In the genomic region with DNA sequence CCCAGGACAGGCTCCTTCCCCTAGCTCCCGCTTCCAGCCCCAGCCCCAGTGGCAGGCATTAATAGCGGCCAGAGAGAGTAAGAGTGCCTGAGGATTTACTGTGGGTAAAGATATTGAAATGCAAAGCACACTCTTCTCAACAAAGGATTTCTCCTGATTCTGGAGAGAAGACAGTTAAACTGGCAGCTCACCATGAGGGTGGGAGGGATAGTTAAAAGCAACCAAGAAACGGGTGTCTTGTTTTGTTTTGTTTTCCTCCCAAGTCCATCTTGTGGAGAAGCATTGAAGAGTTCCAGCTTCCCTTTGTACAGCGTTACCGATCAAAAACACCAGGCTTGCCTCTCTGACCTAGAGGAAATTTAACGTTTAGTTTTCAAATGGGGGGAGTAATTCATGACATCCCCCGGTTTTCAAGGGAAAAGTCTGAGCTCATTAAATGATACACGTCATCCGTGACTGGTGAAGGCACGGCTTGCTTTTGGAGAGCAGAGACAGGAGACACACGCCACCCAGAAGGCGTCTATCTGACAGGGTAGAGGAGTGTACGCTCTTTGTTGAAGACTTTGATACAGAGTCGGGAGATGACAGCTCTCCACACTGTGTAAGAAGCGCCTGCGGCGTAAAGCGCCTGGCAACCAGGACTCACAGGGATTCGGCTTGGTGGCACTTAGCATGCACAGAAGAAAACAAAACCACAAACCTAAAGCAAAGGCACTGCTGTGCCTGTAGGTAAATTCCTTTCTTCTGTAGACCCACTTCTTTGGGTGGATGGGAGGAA, we compare ENCODE assay signal across 9 mouse cellular contexts.
DNase-seq lines count a peak whose midpoint lies in the region; ATAC-seq and TF ChIP-seq lines count a peak whose summit lies in the region.
"Had no signal": no experiment of that assay in that cellular context is flagged by ENCODE, and none has a peak within 500 bp of the region (broad histone marks: within the 10 kb centered on the region; RNA-seq: fewer than 3 reads in every experiment).

No protein-coding gene starts in this region.

- ATAC-seq in heart, postnatal 0 days (ENCODE audit: insufficient read depth, low read depth): peak; percentile 31
- ATAC-seq in intestine, embryonic 15.5 days: peak; percentile 34; the same call in 1 of the 2 replicates

- no peak overlapping the region; the same call in 1 of the 2 replicates for H3K9ac ChIP-seq in heart, postnatal 0 days (replicated peaks; ENCODE audit: low read depth, low read length)
- no peak overlapping the region for H3K9ac ChIP-seq in intestine, embryonic 15.5 days

- H3K36me3 ChIP-seq in heart, postnatal 0 days (replicated peaks; ENCODE audit: control insufficient read depth, insufficient read depth, low read length): no peaks in the 10 kb centered on the region
- H3K36me3 ChIP-seq in intestine, embryonic 15.5 days: no peaks in the 10 kb centered on the region

- intact Hi-C loops in heart, postnatal 36 days (cut with DNase I): no loop called here

- no peak overlapping the region; the same call in 1 of the 2 replicates for H3K4me3 ChIP-seq in heart, postnatal 0 days (ENCODE audit: low read depth, low read length)
- no peak overlapping the region for H3K4me3 ChIP-seq in intestine, embryonic 15.5 days (replicated peaks)

- peaks cover 23% of the 10 kb centered on the region for H3K4me1 ChIP-seq in heart, postnatal 0 days (ENCODE audit: control insufficient read depth, insufficient read depth)
- H3K4me1 ChIP-seq in intestine, embryonic 15.5 days (replicated peaks): peaks cover 3% of the 10 kb centered on the region; the same call in 1 of the 2 replicates

- TF ChIP-seq CTCF in heart, postnatal 0 days (IDR thresholded peaks at IDR 0.05; ENCODE audit: low read depth): no peak

- no peak for TF ChIP-seq EP300 in heart, postnatal 0 days (IDR thresholded peaks at IDR 0.05; ENCODE audit: low read depth)

- no peak for DNase-seq in heart, postnatal 0 days (ENCODE audit: low spot score)
- DNase-seq in heart, postnatal 36 days: no peak
- peak; percentile 40 for DNase-seq in R1 (ENCODE audit: low read depth, low spot score)
- peak; percentile 50 for DNase-seq in embryo, embryonic 11 days
- no peak for DNase-seq in urinary bladder, adult 18-20 months (ENCODE audit: low spot score in 2 of 2)
- DNase-seq in lung, postnatal 10 days: no peak
- DNase-seq in gastrocnemius, postnatal 4 days (ENCODE audit: low spot score in 2 of 2): no peak
- DNase-seq: cerebellum, adult 8-10 months had no signal

- H3K27me3 ChIP-seq in heart, postnatal 0 days (ENCODE audit: control insufficient read depth, insufficient read depth, low read length): no peaks in the 10 kb centered on the region
- no peaks in the 10 kb centered on the region for H3K27me3 ChIP-seq in intestine, embryonic 15.5 days (replicated peaks)

- H3K9me3 ChIP-seq in heart, postnatal 0 days (replicated peaks; ENCODE audit: control insufficient read depth, low read length): no peaks in the 10 kb centered on the region
- H3K9me3 ChIP-seq in intestine, embryonic 15.5 days: no peaks in the 10 kb centered on the region

- H3K4me2 ChIP-seq in heart, postnatal 0 days (ENCODE audit: low read depth, low read length): peak overlapping the region; percentile 37; the same call in 1 of the 2 replicates
- H3K4me2 ChIP-seq in intestine, embryonic 15.5 days (replicated peaks): no peak overlapping the region

- H3K27ac ChIP-seq in heart, postnatal 0 days (ENCODE audit: low read depth): no peak overlapping the region
- H3K27ac ChIP-seq in intestine, embryonic 15.5 days: no peak overlapping the region

- 35% methylated on average over 19 of the region's 19 CpGs for WGBS in heart, postnatal 0 days
- WGBS in intestine, embryonic 15.5 days: 66% methylated on average over 19 of the region's 19 CpGs

Comparison
In these comparisons a context has a peak if more than half of its experiments do, and no peak if none do; other contexts are left out.
1. DNase-seq: peak in R1 (single experiment) and embryo, embryonic 11 days (single experiment); none in heart, postnatal 0 days (single experiment), heart, postnatal 36 days (0 of 2), urinary bladder, adult 18-20 months (0 of 2), lung, postnatal 10 days (single experiment) and gastrocnemius, postnatal 4 days (0 of 2).